Comparison of ENCODE assay signal across 8 mouse cellular contexts in the genomic region with DNA sequence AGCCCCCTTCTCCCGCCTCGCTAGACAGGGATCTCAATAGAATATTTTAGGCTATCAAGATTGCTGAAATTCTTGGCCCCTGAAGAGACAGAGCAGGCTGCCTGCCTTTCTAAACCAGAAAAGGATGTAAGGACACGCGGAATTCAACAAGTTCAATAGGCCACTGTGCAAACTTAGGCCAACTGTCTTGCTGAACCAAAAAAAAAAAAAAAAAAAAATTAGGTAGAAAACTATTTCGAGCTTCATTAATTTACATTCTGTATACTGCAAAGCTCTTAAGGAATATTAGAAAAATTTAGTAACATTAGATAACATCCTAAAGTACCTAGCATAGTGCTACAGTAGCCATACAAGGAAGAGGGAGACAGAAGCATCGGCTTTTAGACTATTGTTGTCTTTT.
DNase-seq lines count a peak whose midpoint lies in the region; ATAC-seq and TF ChIP-seq lines count a peak whose summit lies in the region.

No protein-coding gene starts in this region.

- peak overlapping the region; percentile 57 for H3K4me2 ChIP-seq in embryonic facial prominence, embryonic 15.5 days (replicated peaks)
- H3K4me2 ChIP-seq in intestine, postnatal 0 days (replicated peaks; ENCODE audit: low read depth): peak overlapping the region; percentile 63
- H3K4me2 ChIP-seq in neural tube, embryonic 12.5 days (replicated peaks): peak overlapping the region; percentile 82

- WGBS in embryonic facial prominence, embryonic 15.5 days: 50% methylated on average over 6 of the region's 6 CpGs
- WGBS in intestine, postnatal 0 days: 41% methylated on average over 6 of the region's 6 CpGs
- 57% methylated on average over 6 of the region's 6 CpGs for WGBS in neural tube, embryonic 12.5 days

- H3K4me3 ChIP-seq in layer of hippocampus, adult 2 months: peak overlapping the region; percentile 86
- peak overlapping the region; percentile 81 for H3K4me3 ChIP-seq in embryonic facial prominence, embryonic 15.5 days (replicated peaks)
- H3K4me3 ChIP-seq in intestine, postnatal 0 days (ENCODE audit: low read depth, low read length): peak overlapping the region; percentile 93
- H3K4me3 ChIP-seq in neural tube, embryonic 12.5 days: peak overlapping the region; percentile 87; the same call in 1 of the 2 replicates

- H3K27ac ChIP-seq in layer of hippocampus, adult 2 months: peak overlapping the region; percentile 94
- peak overlapping the region; percentile 96 for H3K27ac ChIP-seq in embryonic facial prominence, embryonic 15.5 days (replicated peaks)
- peak overlapping the region; percentile 98; the same call in 1 of the 2 replicates for H3K27ac ChIP-seq in intestine, postnatal 0 days (ENCODE audit: low read depth, low read length)
- no peak overlapping the region for H3K27ac ChIP-seq in neural tube, embryonic 12.5 days

- H3K9me3 ChIP-seq in embryonic facial prominence, embryonic 15.5 days (replicated peaks): no peaks in the 10 kb centered on the region
- H3K9me3 ChIP-seq in intestine, postnatal 0 days (ENCODE audit: control insufficient read depth): no peaks in the 10 kb centered on the region
- no peaks in the 10 kb centered on the region for H3K9me3 ChIP-seq in neural tube, embryonic 12.5 days

- H3K27me3 ChIP-seq in embryonic facial prominence, embryonic 15.5 days: no peaks in the 10 kb centered on the region
- H3K27me3 ChIP-seq in intestine, postnatal 0 days (replicated peaks; ENCODE audit: control insufficient read depth, insufficient read depth, low read length): no peaks in the 10 kb centered on the region
- H3K27me3 ChIP-seq in neural tube, embryonic 12.5 days (replicated peaks): no peaks in the 10 kb centered on the region

- no peaks in the 10 kb centered on the region for H3K36me3 ChIP-seq in embryonic facial prominence, embryonic 15.5 days
- H3K36me3 ChIP-seq in intestine, postnatal 0 days (ENCODE audit: control insufficient read depth, insufficient read depth): no peaks in the 10 kb centered on the region
- no peaks in the 10 kb centered on the region for H3K36me3 ChIP-seq in neural tube, embryonic 12.5 days

- H3K4me1 ChIP-seq in embryonic facial prominence, embryonic 15.5 days: peaks cover 13% of the 10 kb centered on the region; the same call in 1 of the 2 replicates
- H3K4me1 ChIP-seq in intestine, postnatal 0 days (replicated peaks; ENCODE audit: control insufficient read depth, insufficient read depth, low read length): no peaks in the 10 kb centered on the region; the same call in 1 of the 2 replicates
- H3K4me1 ChIP-seq in neural tube, embryonic 12.5 days: peaks cover 12% of the 10 kb centered on the region; the same call in 1 of the 2 replicates

- no peak for DNase-seq in layer of hippocampus, adult 2 months (ENCODE audit: low spot score in 2 of 2)
- no peak for DNase-seq in layer of hippocampus, postnatal 36 days
- no peak for DNase-seq in urinary bladder, postnatal 10 days (ENCODE audit: low spot score)
- DNase-seq in adrenal gland, postnatal 10 days: no peak

- no peak for ATAC-seq in embryonic facial prominence, embryonic 15.5 days (ENCODE audit: insufficient number of reproducible peaks, low FRiP score, low TSS enrichment, low read depth)
- ATAC-seq in intestine, postnatal 0 days: no peak
- ATAC-seq in neural tube, embryonic 12.5 days (ENCODE audit: low FRiP score, low read depth): no peak
- no peak for ATAC-seq in granulocyte monocyte progenitor cell, adult 5-6 weeks (replicated peaks; ENCODE audit: poor library complexity, severe bottlenecking)

- no peak for TF ChIP-seq CTCF in layer of hippocampus, adult 2 months (conservative IDR thresholded peaks at IDR 0.05)
- no peak for TF ChIP-seq CTCF in intestine, postnatal 0 days (IDR thresholded peaks at IDR 0.05; ENCODE audit: low read depth)

- H3K9ac ChIP-seq in embryonic facial prominence, embryonic 15.5 days: no peak overlapping the region; the same call in 1 of the 2 replicates
- H3K9ac ChIP-seq in intestine, postnatal 0 days (ENCODE audit: low read depth, low read length): peak overlapping the region; percentile 97
- H3K9ac ChIP-seq in neural tube, embryonic 12.5 days: no peak overlapping the region
